Mouse (Mus musculus) embryonic facial prominence, embryonic 14.5 days (tissue): ENCODE results near the gene Slc1a7. TPM values are rescaled to one million over a fixed set of nuclear protein-coding genes. Genes with fewer than 3 reads are reported as not detected.

ENCODE experiments used
- ATAC-seq: fragments of 200-750 bp; cut with Nextera tagmentation; 2 replicates; pipeline ENCODE4 v1.8.0; 2017; ENCODE audit warnings: low read depth, moderate number of reproducible peaks, moderate TSS enrichment
- DNase-seq: peaks from one replicate; pipeline ENCODE4 v3.0.0-alpha.2; 2015; ENCODE audit warnings: low spot score
- H3K27ac ChIP-seq: fragments of 300-500 bp; sonication (generic); replicated peaks from 2 replicates; pipeline ENCODE4 v1.5.1; 2014; ENCODE audit warnings: low read depth, mild to moderate bottlenecking, low read length, moderate library complexity
- H3K27me3 ChIP-seq: fragments of 300-500 bp; sonication (generic); replicated peaks from 2 replicates; pipeline ENCODE4 v1.6.1; 2014; ENCODE audit warnings: low read length; ENCODE audit not compliant: control insufficient read depth, insufficient read depth
- H3K36me3 ChIP-seq: fragments of 300-500 bp; sonication (generic); 2 replicates; pipeline ENCODE4 v1.6.1; 2014; ENCODE audit warnings: low read length, mixed read lengths; ENCODE audit not compliant: control insufficient read depth, insufficient read depth
- H3K4me1 ChIP-seq: fragments of 300-500 bp; sonication (generic); 2 replicates; pipeline ENCODE4 v1.6.1; 2014; ENCODE audit warnings: antibody characterized with exemption, low read length; ENCODE audit not compliant: control insufficient read depth, insufficient read depth
- H3K4me2 ChIP-seq: fragments of 300-500 bp; sonication (generic); 2 replicates; pipeline ENCODE4 v1.6.1; 2014; ENCODE audit warnings: low read depth, mild to moderate bottlenecking, low read length, moderate library complexity, mixed read lengths
- H3K4me3 ChIP-seq: fragments of 300-500 bp; sonication (generic); 2 replicates; pipeline ENCODE4 v1.5.1; 2014; ENCODE audit warnings: low read depth, mild to moderate bottlenecking, low read length
- H3K9ac ChIP-seq: fragments of 300-500 bp; sonication (generic); 2 replicates; pipeline ENCODE4 v1.6.1; 2014; ENCODE audit warnings: low read depth, mild to moderate bottlenecking, low read length, moderate library complexity, mixed read lengths
- H3K9me3 ChIP-seq: fragments of 300-500 bp; sonication (generic); 2 replicates; pipeline ENCODE4 v1.6.1; 2016; ENCODE audit warnings: low read length; ENCODE audit not compliant: control insufficient read depth
- WGBS: fragments of 180-500 bp; shearing (Covaris S2); extraction: QIAGEN DNeasy Blood & Tissue Kit; methylation state at CpG from one replicate; pipeline ENCODE4 v1.1.7; 2014; 5-methylcytosine and 5-hydroxymethylcytosine counted together
- polyA plus RNA-seq: library from polyadenylated mRNA; unstranded; fragments of >200 nt; fragmentation: Nextera tagmentation; extraction: Ambion mirVana; gene quantifications from 2 replicates; pipeline ENCODE4 v1.2.1, GENCODE M21; 2014

Gene Slc1a7
- polyA plus RNA-seq, 1 experiment from 2014 or later: not detected

DNA sequence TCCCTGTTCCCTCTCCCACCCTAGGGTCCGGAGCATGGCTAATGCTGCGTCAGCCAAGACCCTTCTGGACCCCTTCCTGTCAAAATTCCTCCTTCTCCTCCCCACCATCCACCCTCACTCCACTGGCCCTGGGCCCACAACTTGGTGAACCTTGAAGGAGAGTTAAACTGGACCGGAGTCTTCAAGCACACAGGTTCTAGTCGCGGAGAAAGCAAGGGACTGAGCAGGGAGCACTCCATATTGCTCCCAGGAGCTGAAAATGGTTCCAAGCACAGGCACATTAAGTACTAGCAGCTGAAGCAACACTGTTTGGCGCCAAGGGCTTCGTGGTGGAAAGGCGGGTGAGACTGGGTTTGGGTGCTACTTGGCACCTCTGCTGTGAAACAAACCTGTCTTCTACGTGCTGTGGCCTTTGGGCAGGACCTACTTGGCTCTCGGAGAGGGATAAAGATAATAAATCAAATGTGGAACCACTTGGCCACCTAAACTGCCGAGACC is 64.3 kb downstream of the Slc1a7 start:
- Histone ChIP-seq H3K9me3 (no peaks in the 10 kb centered on the region), H3K27me3 (peaks cover 20% of the 10 kb centered on the region; the same call in 1 of the 2 replicates), H3K27ac (no peak overlapping the region), H3K4me3 (peak overlapping the region; percentile 66), H3K9ac (peak overlapping the region; percentile 74), H3K4me2 (peak overlapping the region; percentile 98), H3K36me3 (no peaks in the 10 kb centered on the region), H3K4me1 (0 out of 2 replicates have a peak, but pooled peaks cover 7% of the 10 kb centered on the region)
- whole genome bisulfite sequencing: 31% methylated on average over 11 of the region's 11 CpGs
- ATAC-seq (no peak), DNase-seq (peak; percentile 30)

DNA sequence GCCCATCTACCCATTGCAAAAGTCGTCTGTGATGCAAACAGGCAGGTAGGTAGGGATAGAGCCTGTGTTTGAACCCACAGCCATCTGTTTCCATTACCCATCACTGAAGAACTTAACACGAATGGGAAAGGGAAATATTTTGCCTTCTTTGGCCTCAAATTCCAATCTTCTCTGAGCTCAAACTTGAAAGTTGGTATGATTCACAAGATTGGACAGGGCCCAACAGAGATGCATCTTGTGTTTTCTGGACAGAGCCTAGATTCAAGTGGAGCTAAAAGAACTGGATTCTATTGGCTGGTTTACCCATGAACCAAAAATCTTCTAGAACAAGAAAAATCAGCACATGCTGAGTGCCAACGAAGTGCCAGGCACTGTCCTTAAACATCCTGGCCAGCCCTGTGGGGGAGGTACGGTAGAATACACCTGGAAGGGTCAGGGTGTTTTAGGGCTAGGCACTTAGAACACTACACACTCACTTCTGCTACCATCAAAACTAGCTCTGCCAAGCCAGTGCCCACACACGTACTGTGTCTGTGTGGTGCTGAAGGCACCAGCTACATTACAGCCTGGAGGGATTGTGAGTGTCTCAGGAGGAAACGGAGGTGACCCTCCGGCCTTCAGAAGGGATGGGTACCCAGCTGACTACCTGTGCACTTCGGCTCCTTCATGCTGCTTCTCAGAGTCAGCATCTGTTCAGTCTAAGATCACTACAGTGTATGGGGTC is 65.1 kb downstream of the Slc1a7 start:
- no peak overlapping the region for H3K4me2 ChIP-seq
- no peaks in the 10 kb centered on the region for H3K36me3 ChIP-seq
- 74% methylated on average over 8 of the region's 8 CpGs for WGBS
- ATAC-seq: no peak
- DNase-seq: no peak
- 0 out of 2 replicates have a peak, but pooled peaks cover 7% of the 10 kb centered on the region for H3K4me1 ChIP-seq
- H3K9ac ChIP-seq: no peak overlapping the region
- peaks cover 20% of the 10 kb centered on the region; the same call in 1 of the 2 replicates for H3K27me3 ChIP-seq
- no peaks in the 10 kb centered on the region for H3K9me3 ChIP-seq
- H3K27ac ChIP-seq: no peak overlapping the region
- H3K4me3 ChIP-seq: no peak overlapping the region

DNA sequence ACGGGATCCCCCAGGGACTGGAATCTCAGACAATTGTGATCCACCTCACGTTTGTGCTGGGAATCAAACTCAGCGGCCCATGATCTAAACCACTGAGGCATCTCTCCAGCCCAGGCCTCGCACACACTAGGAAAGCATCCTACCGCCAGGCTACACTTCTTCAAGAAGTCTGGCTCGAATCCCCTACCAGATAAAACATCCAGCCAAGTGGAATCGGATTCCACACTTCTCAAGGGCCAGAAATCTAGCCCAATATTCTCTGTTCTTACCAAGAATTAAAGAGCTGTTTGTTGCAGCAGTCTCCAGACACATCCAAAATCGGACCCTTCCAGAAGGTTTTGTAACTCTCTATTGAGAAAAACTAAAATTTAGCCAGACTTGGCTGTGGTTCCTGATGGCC is 68.9 kb downstream of the Slc1a7 start:
- no peak overlapping the region for H3K4me3 ChIP-seq
- 79% methylated on average over 8 of the region's 8 CpGs for WGBS
- DNase-seq: no peak

DNA sequence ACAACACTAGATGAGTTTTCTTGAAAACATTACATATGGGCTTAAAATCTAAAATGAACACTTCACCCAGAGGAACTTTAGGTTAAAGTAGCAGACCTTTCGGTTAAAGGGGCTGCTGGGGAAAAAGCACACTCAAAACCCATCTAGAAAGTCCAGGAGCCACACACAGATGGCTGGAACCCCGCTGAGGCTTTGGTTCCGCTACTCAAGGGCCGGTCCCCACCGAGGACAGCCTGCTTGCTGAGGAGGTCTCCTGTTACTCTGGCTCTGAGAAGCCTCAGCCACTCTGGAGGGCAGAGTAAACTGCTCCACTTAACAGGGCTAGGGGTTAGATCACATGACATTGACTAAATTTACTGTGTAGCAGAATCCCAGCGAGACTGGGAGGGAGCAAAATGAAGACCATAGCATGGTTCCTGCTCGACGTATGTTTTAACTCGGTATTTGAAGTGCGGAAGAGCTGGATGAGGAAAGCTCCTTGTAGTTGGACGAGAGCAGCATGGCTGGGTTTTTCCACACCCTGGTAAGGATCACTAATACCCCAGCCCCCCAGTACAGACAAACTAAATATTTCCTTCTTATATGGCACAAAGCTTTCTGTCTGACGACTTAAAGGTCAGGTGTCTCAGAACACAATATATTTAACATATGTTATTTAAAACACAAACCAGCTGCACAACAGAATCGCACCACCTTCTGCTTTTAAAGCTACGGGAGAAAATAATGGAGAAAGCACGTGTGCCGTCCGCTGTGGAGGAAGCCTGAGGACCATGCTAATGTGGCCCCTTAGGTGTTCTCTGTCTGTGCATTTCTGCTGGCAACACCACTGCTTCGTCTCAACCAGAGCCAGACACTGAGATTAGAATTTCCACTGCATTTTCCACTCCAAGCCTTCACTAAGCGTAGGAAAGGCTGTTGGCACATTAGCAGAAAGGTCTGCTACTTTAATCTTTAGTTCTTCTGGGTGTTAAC is 77.3 kb downstream of the Slc1a7 start:
- ATAC-seq: peak; percentile 55; the same call in 1 of the 2 replicates
- 46% methylated on average over 19 of the region's 19 CpGs for WGBS
- Histone ChIP-seq H3K9me3 (no peaks in the 10 kb centered on the region), H3K36me3 (peaks cover 49% of the 10 kb centered on the region), H3K4me1 (peaks cover 8% of the 10 kb centered on the region; the same call in 1 of the 2 replicates), H3K27me3 (no peaks in the 10 kb centered on the region), H3K9ac (no peak overlapping the region), H3K4me3 (no peak overlapping the region), H3K27ac (peak overlapping the region; percentile 58), H3K4me2 (no peak overlapping the region)
- DNase-seq: peak; percentile 33

More for the DNA sequence above, 68.9 kb downstream of the Slc1a7 start:
- Histone ChIP-seq H3K4me1 (0 out of 2 replicates have a peak, but pooled peaks cover 7% of the 10 kb centered on the region), H3K9ac (no peak overlapping the region), H3K4me2 (no peak overlapping the region), H3K9me3 (no peaks in the 10 kb centered on the region), H3K36me3 (peaks cover 4% of the 10 kb centered on the region; the same call in 1 of the 2 replicates), H3K27me3 (0 out of 2 replicates have a peak, but pooled peaks cover 6% of the 10 kb centered on the region), H3K27ac (no peak overlapping the region)
- no peak for ATAC-seq

DNA sequence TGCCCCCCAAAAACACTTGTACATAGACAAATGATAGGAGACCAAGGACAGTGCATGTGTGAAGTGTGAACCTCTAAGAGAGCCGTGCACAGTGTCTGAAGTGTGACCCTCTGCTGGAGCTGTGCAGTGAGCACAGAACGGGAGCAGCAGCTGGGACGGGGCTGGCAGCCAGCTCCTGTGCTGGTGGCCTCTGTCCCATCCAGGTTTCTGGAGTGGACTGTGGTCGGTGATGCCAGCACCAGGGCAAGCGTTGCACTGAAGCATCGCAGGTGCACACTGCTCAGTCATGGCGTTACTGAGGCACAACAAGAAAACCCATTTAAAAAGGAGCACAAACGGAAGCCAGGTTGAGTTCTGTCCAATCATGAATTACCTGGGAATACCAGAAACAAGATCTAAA is 78.0 kb downstream of the Slc1a7 start:
- no peak overlapping the region for H3K9ac ChIP-seq
- 78% methylated on average over 8 of the region's 8 CpGs for WGBS
- H3K4me2 ChIP-seq: no peak overlapping the region
- peaks cover 8% of the 10 kb centered on the region; the same call in 1 of the 2 replicates for H3K4me1 ChIP-seq
- DNase-seq (no peak), ATAC-seq (no peak)
- H3K27me3 ChIP-seq: no peaks in the 10 kb centered on the region
- 0 out of 2 replicates have a peak overlapping the region, but pooled peaks have one; percentile 28 for H3K27ac ChIP-seq
- H3K9me3 ChIP-seq: no peaks in the 10 kb centered on the region
- H3K36me3 ChIP-seq: peaks cover 51% of the 10 kb centered on the region
- H3K4me3 ChIP-seq: no peak overlapping the region

DNA sequence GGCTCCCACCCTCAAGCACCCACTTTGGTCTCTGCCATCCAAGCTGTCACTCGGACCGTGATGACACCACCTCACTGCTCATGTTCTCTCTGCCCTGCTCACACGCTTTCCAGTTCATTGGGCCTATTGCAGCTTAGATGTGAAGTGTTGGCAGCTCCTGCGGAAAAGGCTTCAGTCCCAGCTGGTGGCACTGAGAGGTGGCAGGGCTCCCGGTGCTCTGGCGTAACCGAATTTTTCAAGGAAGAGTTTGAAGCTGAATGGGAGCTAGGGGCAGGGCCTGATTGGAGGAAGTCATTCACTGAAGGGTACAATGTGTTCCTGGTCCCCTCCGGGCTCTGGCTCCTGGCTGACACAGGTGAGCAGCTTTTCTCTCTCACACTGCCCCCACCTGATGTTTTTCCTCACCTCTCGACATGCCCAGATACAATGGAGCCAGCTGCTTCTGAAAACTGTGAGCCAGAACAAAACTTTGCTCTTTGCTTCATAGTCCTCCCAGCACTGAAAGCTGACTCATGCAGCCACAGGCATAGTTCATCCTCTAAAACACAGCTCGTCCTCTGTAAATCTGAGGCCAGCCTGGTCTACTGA is 83.6 kb downstream of the Slc1a7 start:
- H3K9me3 ChIP-seq: no peaks in the 10 kb centered on the region
- DNase-seq: no peak
- 78% methylated on average over 10 of the region's 10 CpGs for WGBS
- H3K4me3 ChIP-seq: no peak overlapping the region
- H3K9ac ChIP-seq: no peak overlapping the region
- no peak for ATAC-seq
- no peaks in the 10 kb centered on the region for H3K27me3 ChIP-seq
- H3K4me1 ChIP-seq: no peaks in the 10 kb centered on the region
- no peak overlapping the region for H3K4me2 ChIP-seq
- no peak overlapping the region for H3K27ac ChIP-seq
- peaks cover 72% of the 10 kb centered on the region for H3K36me3 ChIP-seq

DNA sequence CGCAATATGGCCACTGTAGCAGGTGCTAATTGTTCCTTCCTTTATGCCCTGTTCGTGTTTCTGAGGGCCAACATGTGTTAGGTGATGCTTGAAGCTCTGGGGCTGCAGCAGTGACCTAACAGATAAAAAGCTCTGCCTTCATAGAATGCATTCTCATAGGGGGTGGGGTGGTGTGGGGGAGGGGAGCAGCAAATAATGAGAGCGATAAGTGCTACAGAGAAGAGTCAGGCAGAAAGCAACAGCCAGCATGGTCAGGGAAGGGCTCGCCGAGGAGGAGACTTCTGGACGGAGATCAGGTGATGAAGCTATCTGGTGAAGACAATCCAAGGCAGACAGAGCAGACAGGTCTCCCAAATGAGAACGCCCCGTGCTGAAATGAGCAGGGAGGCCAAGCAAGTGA is 84.5 kb downstream of the Slc1a7 start:
- no peaks in the 10 kb centered on the region for H3K9me3 ChIP-seq
- no peak for DNase-seq
- no peak overlapping the region for H3K4me2 ChIP-seq
- H3K36me3 ChIP-seq: peaks cover 70% of the 10 kb centered on the region
- no peaks in the 10 kb centered on the region for H3K4me1 ChIP-seq
- WGBS: 88% methylated on average over 8 of the region's 8 CpGs
- H3K27me3 ChIP-seq: no peaks in the 10 kb centered on the region
- no peak overlapping the region for H3K4me3 ChIP-seq
- no peak overlapping the region for H3K27ac ChIP-seq
- H3K9ac ChIP-seq: no peak overlapping the region
- no peak for ATAC-seq

DNA sequence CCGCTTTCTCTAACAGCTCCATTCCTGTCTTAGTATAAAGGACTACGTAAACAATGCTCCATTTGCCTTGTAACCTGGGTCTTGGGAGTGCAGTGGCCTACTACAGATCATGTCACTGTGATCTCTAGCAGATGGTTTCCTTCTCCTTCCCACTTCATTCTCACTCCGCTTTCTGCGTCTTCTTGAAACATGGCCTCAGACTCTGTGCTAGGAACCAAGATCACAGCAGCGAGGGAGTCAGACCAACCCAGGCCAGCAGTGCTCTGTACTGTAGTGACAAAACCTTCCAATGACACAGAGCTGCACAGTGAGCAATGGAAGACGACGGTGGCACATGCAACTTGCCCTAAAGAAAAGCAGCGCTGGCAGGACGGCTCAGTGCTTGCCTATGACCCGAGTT is 87.7 kb downstream of the Slc1a7 start:
- Histone ChIP-seq H3K27me3 (no peaks in the 10 kb centered on the region), H3K4me2 (no peak overlapping the region), H3K27ac (no peak overlapping the region), H3K4me3 (no peak overlapping the region), H3K9ac (no peak overlapping the region), H3K4me1 (no peaks in the 10 kb centered on the region), H3K36me3 (peaks cover 75% of the 10 kb centered on the region), H3K9me3 (no peaks in the 10 kb centered on the region)
- no peak for DNase-seq
- ATAC-seq: no peak
- 89% methylated on average over 10 of the region's 10 CpGs for WGBS
